Comparison of ENCODE assay signal across 19 mouse cellular contexts in the genomic region with DNA sequence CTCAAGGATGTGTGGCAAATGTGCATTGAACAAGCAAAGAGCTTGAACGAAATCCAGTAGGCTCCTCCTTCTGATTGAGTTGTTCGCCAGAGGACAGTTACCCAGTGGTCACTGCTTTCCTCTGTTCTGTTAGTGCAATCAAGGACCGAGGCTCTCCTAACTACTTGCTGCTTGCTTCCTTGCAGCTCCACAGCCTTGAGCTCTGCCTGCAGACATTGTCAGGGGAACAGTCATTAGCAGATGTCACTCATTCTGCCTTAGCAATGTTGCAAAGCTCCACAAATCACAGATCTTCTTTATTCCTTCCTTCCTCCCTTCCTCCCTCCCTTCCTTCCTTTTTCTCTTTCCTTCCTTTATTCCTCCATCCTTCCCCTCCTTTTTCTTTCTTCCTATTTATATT.
DNase-seq lines count a peak whose midpoint lies in the region; ATAC-seq lines count a peak whose summit lies in the region.
"Had no signal": no experiment of that assay in that cellular context is flagged by ENCODE, and none has a peak within 500 bp of the region (broad histone marks: within the 10 kb centered on the region; RNA-seq: fewer than 3 reads in every experiment).

No protein-coding gene starts in this region.

- no peaks in the 10 kb centered on the region for H3K36me3 ChIP-seq in hindbrain, embryonic 14.5 days (replicated peaks; ENCODE audit: control insufficient read depth, insufficient read depth)
- no peaks in the 10 kb centered on the region for H3K36me3 ChIP-seq in hindbrain, embryonic 12.5 days
- H3K36me3 ChIP-seq in midbrain, embryonic 15.5 days (replicated peaks) = no peaks in the 10 kb centered on the region
- H3K36me3 ChIP-seq in midbrain, embryonic 11.5 days (ENCODE audit: control insufficient read depth, insufficient read depth, low read length) = no peaks in the 10 kb centered on the region
- H3K36me3 ChIP-seq in forebrain, embryonic 16.5 days (ENCODE audit: control insufficient read depth, insufficient read depth) = no peaks in the 10 kb centered on the region
- H3K36me3 ChIP-seq: embryonic facial prominence, embryonic 13.5 days; heart, embryonic 12.5 days; hindbrain, embryonic 10.5 days had no signal

- no peak overlapping the region for H3K27ac ChIP-seq in hindbrain, embryonic 14.5 days
- H3K27ac ChIP-seq in hindbrain, embryonic 12.5 days = no peak overlapping the region
- no peak overlapping the region for H3K27ac ChIP-seq in midbrain, embryonic 15.5 days
- H3K27ac ChIP-seq in midbrain, embryonic 11.5 days (ENCODE audit: low read depth, low read length) = no peak overlapping the region
- no peak overlapping the region for H3K27ac ChIP-seq in forebrain, embryonic 16.5 days (ENCODE audit: low read length)
- H3K27ac ChIP-seq: embryonic facial prominence, embryonic 13.5 days; hindbrain, embryonic 10.5 days had no signal

- DNase-seq in hindbrain, embryonic 14.5 days (ENCODE audit: low spot score) = peak; percentile 30
- no peak for DNase-seq in midbrain, embryonic 11.5 days (ENCODE audit: low spot score, missing footprints)
- no peak for DNase-seq in layer of hippocampus, adult 9-11 months
- no peak for DNase-seq in left cerebral cortex, adult 9 months (ENCODE audit: low spot score in 2 of 2)
- DNase-seq: adrenal gland, adult 2 months; adrenal gland, postnatal 36 days; cerebellum, adult 11-12 months; cerebellum, adult 9-10 months; cerebellum, postnatal 25 days; gastrocnemius, postnatal 14 days had no signal

- no peak overlapping the region for H3K9ac ChIP-seq in hindbrain, embryonic 14.5 days
- no peak overlapping the region for H3K9ac ChIP-seq in hindbrain, embryonic 12.5 days
- H3K9ac ChIP-seq in midbrain, embryonic 15.5 days = no peak overlapping the region
- H3K9ac ChIP-seq in midbrain, embryonic 11.5 days (ENCODE audit: low read length) = no peak overlapping the region
- no peak overlapping the region for H3K9ac ChIP-seq in forebrain, embryonic 16.5 days (replicated peaks; ENCODE audit: low read depth, low read length)
- H3K9ac ChIP-seq: embryonic facial prominence, embryonic 13.5 days; heart, embryonic 12.5 days had no signal

- H3K27me3 ChIP-seq in hindbrain, embryonic 14.5 days (ENCODE audit: control insufficient read depth, insufficient read depth, low read length) = no peaks in the 10 kb centered on the region
- no peaks in the 10 kb centered on the region for H3K27me3 ChIP-seq in hindbrain, embryonic 12.5 days
- H3K27me3 ChIP-seq in midbrain, embryonic 15.5 days (replicated peaks) = no peaks in the 10 kb centered on the region
- H3K27me3 ChIP-seq in midbrain, embryonic 11.5 days (ENCODE audit: control insufficient read depth, insufficient read depth, low read length) = no peaks in the 10 kb centered on the region
- H3K27me3 ChIP-seq in forebrain, embryonic 16.5 days (replicated peaks; ENCODE audit: control insufficient read depth, insufficient read depth, low read length) = no peaks in the 10 kb centered on the region
- H3K27me3 ChIP-seq: embryonic facial prominence, embryonic 13.5 days; heart, embryonic 12.5 days had no signal

- WGBS in hindbrain, embryonic 14.5 days = 63% methylated on average over 3 of the region's 3 CpGs
- WGBS in hindbrain, embryonic 12.5 days = 60% methylated on average over 3 of the region's 3 CpGs
- WGBS in midbrain, embryonic 15.5 days = 53% methylated on average over 3 of the region's 3 CpGs
- 69% methylated on average over 3 of the region's 3 CpGs for WGBS in midbrain, embryonic 11.5 days
- 48% methylated on average over 3 of the region's 3 CpGs for WGBS in forebrain, embryonic 16.5 days

- H3K4me3 ChIP-seq in hindbrain, embryonic 14.5 days (replicated peaks; ENCODE audit: low read length) = no peak overlapping the region
- H3K4me3 ChIP-seq in hindbrain, embryonic 12.5 days = no peak overlapping the region
- no peak overlapping the region for H3K4me3 ChIP-seq in midbrain, embryonic 15.5 days
- H3K4me3 ChIP-seq in midbrain, embryonic 11.5 days (ENCODE audit: low read depth, low read length) = no peak overlapping the region
- no peak overlapping the region for H3K4me3 ChIP-seq in forebrain, embryonic 16.5 days (replicated peaks; ENCODE audit: low read length)
- H3K4me3 ChIP-seq: embryonic facial prominence, embryonic 13.5 days; heart, embryonic 12.5 days; hindbrain, embryonic 10.5 days had no signal

- no peaks in the 10 kb centered on the region for H3K4me1 ChIP-seq in hindbrain, embryonic 14.5 days (replicated peaks; ENCODE audit: control insufficient read depth, insufficient read depth, low read length)
- no peaks in the 10 kb centered on the region; the same call in 1 of the 2 replicates for H3K4me1 ChIP-seq in hindbrain, embryonic 12.5 days
- peaks cover 3% of the 10 kb centered on the region; the same call in 1 of the 2 replicates for H3K4me1 ChIP-seq in midbrain, embryonic 15.5 days
- H3K4me1 ChIP-seq in midbrain, embryonic 11.5 days (ENCODE audit: control insufficient read depth, insufficient read depth, low read length) = no peaks in the 10 kb centered on the region
- no peaks in the 10 kb centered on the region for H3K4me1 ChIP-seq in forebrain, embryonic 16.5 days (replicated peaks; ENCODE audit: control insufficient read depth, insufficient read depth, low read length)
- H3K4me1 ChIP-seq: embryonic facial prominence, embryonic 13.5 days had no signal

- H3K9me3 ChIP-seq in hindbrain, embryonic 14.5 days (ENCODE audit: control insufficient read depth, low read length) = no peaks in the 10 kb centered on the region
- no peaks in the 10 kb centered on the region for H3K9me3 ChIP-seq in hindbrain, embryonic 12.5 days (replicated peaks)
- H3K9me3 ChIP-seq in midbrain, embryonic 15.5 days = no peaks in the 10 kb centered on the region
- H3K9me3 ChIP-seq in midbrain, embryonic 11.5 days (ENCODE audit: control insufficient read depth, low read length) = no peaks in the 10 kb centered on the region
- H3K9me3 ChIP-seq in forebrain, embryonic 16.5 days (ENCODE audit: control insufficient read depth, low read length) = 0 out of 2 replicates have a peak, but pooled peaks cover 2% of the 10 kb centered on the region
- H3K9me3 ChIP-seq: embryonic facial prominence, embryonic 13.5 days; hindbrain, embryonic 10.5 days had no signal

- H3K4me2 ChIP-seq in hindbrain, embryonic 14.5 days (replicated peaks) = no peak overlapping the region
- no peak overlapping the region for H3K4me2 ChIP-seq in hindbrain, embryonic 12.5 days (replicated peaks)
- H3K4me2 ChIP-seq in midbrain, embryonic 15.5 days = no peak overlapping the region
- H3K4me2 ChIP-seq in midbrain, embryonic 11.5 days = no peak overlapping the region
- H3K4me2 ChIP-seq in forebrain, embryonic 16.5 days (ENCODE audit: low read length) = no peak overlapping the region
- H3K4me2 ChIP-seq: embryonic facial prominence, embryonic 13.5 days had no signal

- no peak for ATAC-seq in hindbrain, embryonic 14.5 days (ENCODE audit: low FRiP score)
- no peak for ATAC-seq in hindbrain, embryonic 12.5 days (ENCODE audit: low FRiP score)
- peak; percentile 66; the same call in 1 of the 2 replicates for ATAC-seq in midbrain, embryonic 15.5 days (replicated peaks)
- ATAC-seq in midbrain, embryonic 11.5 days (ENCODE audit: low FRiP score) = no peak
- ATAC-seq in forebrain, embryonic 16.5 days = peak; percentile 57
- ATAC-seq: hindbrain, embryonic 16.5 days; inflammation-experienced regulatory T-cells, adult 6 months; intestine, postnatal 0 days had no signal

Comparison
In these comparisons a context has a peak if more than half of its experiments do, and no peak if none do; other contexts are left out.
1. ATAC-seq: peak in midbrain, embryonic 15.5 days (single experiment) and forebrain, embryonic 16.5 days (single experiment); none in hindbrain, embryonic 14.5 days (single experiment), hindbrain, embryonic 12.5 days (single experiment) and midbrain, embryonic 11.5 days (single experiment).